8 mouse cellular contexts compared by ENCODE assay signal in the genomic region with DNA sequence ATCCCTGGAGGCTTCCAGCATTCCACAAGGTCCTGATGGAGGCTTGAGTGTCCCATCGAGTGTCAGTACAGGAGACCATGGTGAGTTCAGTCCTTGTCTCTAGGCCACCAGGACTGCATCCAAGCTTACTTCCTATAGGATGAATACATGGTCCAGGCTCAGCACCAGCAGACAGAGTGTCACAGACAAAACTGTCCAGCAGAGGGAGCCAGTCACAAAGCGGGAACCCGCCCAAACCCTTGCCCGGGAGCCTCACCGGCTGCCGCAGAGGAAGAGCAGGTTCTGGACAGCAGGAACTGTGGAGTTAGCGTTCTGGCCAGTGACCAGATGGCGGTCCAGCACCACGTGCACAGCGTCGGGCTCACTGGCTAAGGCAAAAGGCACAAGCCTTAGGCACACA. TPM values are rescaled to one million over a fixed set of nuclear protein-coding genes. Genes with fewer than 3 reads are reported as not detected.
DNase-seq lines count a peak whose midpoint lies in the region; ATAC-seq and TF ChIP-seq lines count a peak whose summit lies in the region.

No protein-coding gene starts in this region.

- H3K4me2 ChIP-seq in hindbrain, embryonic 16.5 days (ENCODE audit: low read length), result no peak overlapping the region

- 0 out of 2 replicates have a peak overlapping the region, but pooled peaks have one; percentile 10 for H3K9ac ChIP-seq in hindbrain, embryonic 16.5 days (ENCODE audit: low read depth, low read length)

- H3K9me3 ChIP-seq in hindbrain, embryonic 16.5 days (ENCODE audit: control insufficient read depth, low read length), result no peaks in the 10 kb centered on the region

- in situ Hi-C loops in Patski (cut with MboI; ENCODE audit: low pct_unique_long_range_greater_than_20kb), result no loop called here

- POLR2A ChIA-PET in Patski (lab: Charles Lee), result interaction anchor here (0.6 to 1.4 kb wide), 6 partner anchors 14 to 444 kb away, joined by 3 to 6 read pairs (median 4); a partner anchor contains a TSS

- no peaks in the 10 kb centered on the region for H3K27me3 ChIP-seq in Patski
- no peaks in the 10 kb centered on the region for H3K27me3 ChIP-seq in hindbrain, embryonic 16.5 days (replicated peaks; ENCODE audit: control insufficient read depth, insufficient read depth, low read length)

- H3K4me3 ChIP-seq in hindbrain, embryonic 16.5 days (ENCODE audit: low read length), result no peak overlapping the region

- peak; percentile 41 for ATAC-seq in Patski
- ATAC-seq in hindbrain, embryonic 16.5 days, result peak; percentile 34; the same call in 1 of the 2 replicates

- H3K27ac ChIP-seq in hindbrain, embryonic 16.5 days (ENCODE audit: low read depth, low read length), result no peak overlapping the region

- peak; percentile 41 for DNase-seq in Patski (ENCODE audit: low read depth, low spot score)
- peak; percentile 97 for DNase-seq in cerebellum, postnatal 25 days
- peak; percentile 87 for DNase-seq in gastrocnemius, adult 18-20 months (ENCODE audit: low spot score)
- peak; percentile 83 to 85 for DNase-seq in layer of hippocampus, postnatal 36 days
- peak; percentile 88 for DNase-seq in lung, postnatal 25 days (ENCODE audit: low spot score)
- peak; percentile 69 for DNase-seq in retina, adult 2 months (ENCODE audit: low read depth, low spot score)
- peak; percentile 82 for DNase-seq in thymus, postnatal 25 days

- CTCF ChIA-PET in Patski (lab: Charles Lee), result interaction anchor here (0.8 to 2.2 kb wide), 8 partner anchors 14 to 117 kb away, joined by 3 to 10 read pairs (median 5); a partner anchor contains a TSS

- WGBS in hindbrain, embryonic 16.5 days, result 9% methylated on average over 11 of the region's 11 CpGs

- peaks cover 9% of the 10 kb centered on the region for H3K4me1 ChIP-seq in hindbrain, embryonic 16.5 days (ENCODE audit: control insufficient read depth, insufficient read depth, low read depth, low read length)

- no peak for TF ChIP-seq CTCF in Patski (IDR thresholded peaks at IDR 0.05)

- H3K36me3 ChIP-seq in hindbrain, embryonic 16.5 days (ENCODE audit: control insufficient read depth, insufficient read depth, low read length), result peaks cover 10% of the 10 kb centered on the region

RNA-seq across cellular contexts. Expression of a gene that starts 5.1 kb away (rescaled TPM):
- 38.7 TPM for polyA plus RNA-seq in Patski (2021)
- 1 to 10 TPM; 6.6 to 7.5 TPM for total RNA-seq in gastrocnemius, adult 18-20 months (2021)
- polyA plus RNA-seq in hindbrain, embryonic 16.5 days (2015; fragmentation: Nextera tagmentation; extraction: Ambion mirVana), result 51.8 and 55.2 TPM in 2 replicates
- 10 to 100 TPM; 42.2 to 48.4 TPM for total RNA-seq in layer of hippocampus, postnatal 36 days (2021)

RNA-seq across cellular contexts. Expression of a gene that starts 16.8 kb away (rescaled TPM):
- polyA plus RNA-seq in Patski (2021), result 512 TPM
- total RNA-seq in gastrocnemius, adult 18-20 months (2021), result 10 to 100 TPM; 84.5 to 85.6 TPM
- polyA plus RNA-seq in hindbrain, embryonic 16.5 days (2015; fragmentation: Nextera tagmentation; extraction: Ambion mirVana), result 276 and 284 TPM in 2 replicates
- total RNA-seq in layer of hippocampus, postnatal 36 days (2021), result 100 to 1,000 TPM; 119 to 121 TPM

RNA-seq across cellular contexts. Expression of a gene that starts 20.5 kb away (rescaled TPM):
- 0.04 TPM for polyA plus RNA-seq in Patski (2021)
- total RNA-seq in gastrocnemius, adult 18-20 months (2021), result under 1 TPM; 0.39 to 0.47 TPM
- polyA plus RNA-seq in hindbrain, embryonic 16.5 days (2015; fragmentation: Nextera tagmentation; extraction: Ambion mirVana), result 226 and 245 TPM in 2 replicates
- total RNA-seq in layer of hippocampus, postnatal 36 days (2021), result 100 to 1,000 TPM; 250 to 269 TPM

RNA-seq across cellular contexts. Expression of a gene that starts 28.9 kb away (rescaled TPM):
- 20.6 TPM for polyA plus RNA-seq in Patski (2021)
- total RNA-seq in gastrocnemius, adult 18-20 months (2021), result 10 to 100 TPM; 18.2 to 21.3 TPM
- 96.3 and 104 TPM in 2 replicates for polyA plus RNA-seq in hindbrain, embryonic 16.5 days (2015; fragmentation: Nextera tagmentation; extraction: Ambion mirVana)
- total RNA-seq in layer of hippocampus, postnatal 36 days (2021), result 100 to 1,000 TPM; 319 to 341 TPM

RNA-seq across cellular contexts. Expression of a gene that starts 35.0 kb away (rescaled TPM):
- 4.9 TPM for polyA plus RNA-seq in Patski (2021)
- under 1 TPM; 0.09 to 0.14 TPM for total RNA-seq in gastrocnemius, adult 18-20 months (2021)
- 2.8 and 4.5 TPM in 2 replicates for polyA plus RNA-seq in hindbrain, embryonic 16.5 days (2015; fragmentation: Nextera tagmentation; extraction: Ambion mirVana)
- 1 to 10 TPM in 1 of 2 experiments, under 1 TPM in 1; 0.66 to 1.1 TPM for total RNA-seq in layer of hippocampus, postnatal 36 days (2021)

Comparison
In these comparisons a context has a peak if more than half of its experiments do, and no peak if none do; other contexts are left out.
1. DNase-seq: peak in every context shown above with its lines; median percentile 97 in cerebellum, postnatal 25 days; 88 in lung, postnatal 25 days; 87 in gastrocnemius, adult 18-20 months; 84 in layer of hippocampus, postnatal 36 days; 82 in thymus, postnatal 25 days; 69 in retina, adult 2 months; 41 in Patski.
2. RNA of a gene that starts 5.1 kb away (total RNA-seq): 42.2 to 48.4 TPM in layer of hippocampus, postnatal 36 days; 6.6 to 7.5 TPM in gastrocnemius, adult 18-20 months; every median in the first group is over 4 times any median in the second.
3. RNA of a gene that starts 20.5 kb away (total RNA-seq): 250 to 269 TPM in layer of hippocampus, postnatal 36 days; 0.39 to 0.47 TPM in gastrocnemius, adult 18-20 months; every median in the first group is over 100 times any median in the second.